Mouse (Mus musculus) embryo, embryonic 11 days (tissue): ENCODE results near the gene Clip4.
A peak's percentile ranks its signal among the peaks of the same experiment; 100 is the strongest.

Experiments
- DNase-seq: peaks from one replicate; pipeline ENCODE4 v3.0.0-alpha.2; 2015

Clip4 gene

DNA sequence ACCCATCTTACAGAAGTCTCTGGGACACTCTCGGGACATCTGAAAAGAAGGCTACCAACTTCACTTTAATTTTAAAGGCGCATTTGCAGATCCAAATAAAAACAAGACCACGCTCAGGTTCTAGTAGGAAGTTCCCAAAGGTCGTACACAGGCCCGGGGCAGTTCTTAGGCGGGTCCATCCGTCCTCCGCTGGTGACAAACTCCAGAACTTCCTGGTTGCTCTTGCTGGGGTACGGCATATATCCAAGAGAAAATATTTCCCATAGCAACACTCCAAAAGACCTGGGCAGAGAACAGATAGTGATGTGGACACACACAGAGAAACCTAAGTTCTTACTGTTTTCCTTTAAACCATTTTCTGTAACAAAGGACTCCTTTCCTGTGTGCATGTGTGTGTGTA lies 106.5 kb downstream of the Clip4 start:
- no peak for DNase-seq

GRCm38 (mm10) chr17:71875492-71875891 lies 107.2 kb downstream of the Clip4 start:
- no peak for DNase-seq

- no peak for DNase-seq
Observed at GRCm38 (mm10) chr17:71881369-71881768, 113.1 kb downstream of the Clip4 start.

DNA sequence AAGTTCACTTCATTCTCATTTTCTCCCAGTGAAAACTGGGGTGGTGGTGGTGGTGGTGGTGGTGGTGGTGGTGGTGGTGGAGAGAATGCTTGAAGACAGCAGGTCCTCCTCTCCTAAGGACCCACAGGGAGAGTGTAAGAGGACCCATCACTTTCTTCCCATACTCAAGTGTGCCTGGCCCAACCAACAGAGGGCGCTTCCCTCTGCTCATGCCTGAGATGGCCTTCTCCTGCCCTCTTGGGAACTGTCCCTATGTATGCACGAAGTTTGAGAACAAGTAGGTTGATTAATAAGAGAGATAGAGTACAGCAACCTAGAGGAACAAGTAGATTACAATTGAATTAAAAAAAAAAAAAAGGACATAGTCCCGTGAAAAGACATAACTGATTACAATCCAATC lies 140.8 kb downstream of the Clip4 start:
- DNase-seq, result peak; percentile 28

DNA sequence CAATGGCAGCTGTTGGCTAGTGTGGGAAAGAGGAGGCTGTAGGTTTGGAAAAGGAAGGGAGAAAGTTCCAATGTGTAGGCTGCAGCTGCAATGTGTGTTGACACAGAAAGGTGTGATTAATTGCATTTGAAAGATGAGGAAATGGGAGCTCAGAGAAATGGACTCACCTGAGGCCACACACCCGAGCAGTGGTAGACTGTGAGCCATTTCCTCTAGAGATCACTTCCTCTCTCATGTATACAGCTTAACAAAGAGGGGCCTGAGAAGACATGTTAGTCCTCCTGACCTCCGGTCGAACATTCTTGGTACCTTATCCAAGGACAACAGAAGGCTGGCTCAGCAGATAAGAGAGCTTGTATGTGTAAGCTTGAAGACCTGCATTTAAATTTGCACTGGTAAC lies 144.9 kb downstream of the Clip4 start:
- DNase-seq, result no peak
